Mouse (Mus musculus) heart, adult 2 months (tissue): ENCODE measurements around the gene Gal3st1.

ENCODE experiments used
- CTCF ChIP-seq: fragments of 200-600 bp; IDR thresholded peaks from 2 replicates; pipeline ENCODE4 v1.8.1; 2022; ENCODE audit warnings: antibody characterized with exemption, mild to moderate bottlenecking, moderate library complexity
- EP300 ChIP-seq: fragments of 200-500 bp; IDR thresholded peaks from 2 replicates; pipeline ENCODE4 v1.6.1; 2011; ENCODE audit warnings: low read depth, low read length, control low read depth; ENCODE audit not compliant: insufficient read depth
- POLR2A ChIP-seq: fragments of 200-500 bp; IDR thresholded peaks from 2 replicates; pipeline ENCODE4 v1.6.1; 2011; ENCODE audit warnings: mild to moderate bottlenecking, low read depth, low read length, control low read depth; ENCODE audit not compliant: insufficient read depth

GRCm38 (mm10) chr11:4041123-4041625 lies 57.7 kb downstream of the Gal3st1 start:
- TF ChIP-seq CTCF, result no peak
- TF ChIP-seq POLR2A, result no peak
- TF ChIP-seq EP300, result no peak
